Mouse (Mus musculus): ENCODE measurements at regions not wholly inside any gene's neighbourhood (a gene's known extent, or its start where the extent isn't known, plus 50 kb on each side); places are given as distances from the start of the nearest gene placed in this dataset.

DNA sequence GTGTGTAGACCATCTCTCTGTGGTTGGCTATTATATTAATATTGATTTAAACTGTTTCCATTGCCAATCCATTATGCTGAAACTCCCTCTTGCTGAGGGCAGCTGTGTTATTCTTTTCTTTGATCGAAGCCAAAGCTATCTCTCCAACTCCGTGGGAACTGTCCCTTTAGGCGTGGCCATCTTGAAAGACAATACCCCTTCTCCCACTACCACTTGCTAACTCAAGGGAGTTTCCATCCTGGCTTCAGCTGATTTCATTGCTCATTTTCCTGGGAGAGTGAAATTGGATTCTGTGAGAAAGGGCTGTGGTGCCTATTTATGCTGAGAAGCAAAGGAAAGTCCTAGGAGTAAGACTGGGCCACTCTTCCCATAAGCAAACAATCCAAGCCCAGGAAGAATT lies 760.6 kb upstream of the Map3k7 start:
- WGBS (ENCODE audit: insufficient replicate concordance): 51% methylated on average over 3 of the region's 3 CpGs
- DNase-seq: no peak

DNA sequence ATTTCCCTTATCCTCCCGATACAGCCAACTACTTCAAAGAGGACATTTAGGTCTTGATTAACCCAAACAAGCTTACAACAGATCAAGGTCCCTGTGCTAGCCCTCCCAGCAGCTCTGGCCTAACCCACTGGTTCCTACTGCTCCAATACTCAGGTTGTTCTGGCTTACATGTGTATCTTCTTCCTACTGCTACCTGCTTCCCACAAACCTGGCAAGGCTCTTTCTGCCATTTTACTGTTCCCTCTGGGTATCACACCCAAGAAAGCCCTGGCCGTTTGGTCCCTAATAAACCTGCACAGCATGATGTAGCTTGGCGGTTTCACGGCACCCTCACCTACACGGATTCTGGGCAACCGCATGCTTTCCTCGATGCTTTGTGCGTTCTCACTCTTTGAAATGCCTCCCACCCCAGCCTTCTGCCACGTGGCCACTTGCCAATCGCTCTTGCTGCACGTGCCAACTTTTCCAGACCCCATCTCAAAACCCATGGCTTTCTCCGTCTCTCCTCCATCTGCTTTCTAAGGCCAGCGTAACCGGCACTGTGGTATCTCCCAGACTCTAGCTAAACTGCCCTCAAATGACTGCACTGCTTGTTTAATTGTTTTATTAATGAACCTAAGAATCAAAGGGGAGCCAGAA lies 758.4 kb upstream of the Map3k7 start:
- no peak overlapping the region for H3K9ac ChIP-seq (replicated peaks)
- ATAC-seq (no peak), DNase-seq (no peak)
- 78% methylated on average over 14 of the region's 14 CpGs for WGBS (ENCODE audit: insufficient replicate concordance)
- H3K9me3 ChIP-seq (ENCODE audit: low read length): no peaks in the 10 kb centered on the region
- no peak overlapping the region for H3K4me2 ChIP-seq (ENCODE audit: low read depth, low read length)
- H3K36me3 ChIP-seq (replicated peaks; ENCODE audit: insufficient read depth, low read length): no peaks in the 10 kb centered on the region
- no peak overlapping the region for H3K27ac ChIP-seq (ENCODE audit: low read depth)
- H3K27me3 ChIP-seq (ENCODE audit: insufficient read depth, low read length): no peaks in the 10 kb centered on the region
- TF ChIP-seq CTCF (IDR thresholded peaks at IDR 0.05; ENCODE audit: low read depth) (no peak), EP300 (IDR thresholded peaks at IDR 0.05; ENCODE audit: low read depth) (no peak)
- no peak overlapping the region for H3K4me3 ChIP-seq (ENCODE audit: low read depth, low read length)
- no peaks in the 10 kb centered on the region for H3K4me1 ChIP-seq (ENCODE audit: insufficient read depth)

More for the DNA sequence above, 760.6 kb upstream of the Map3k7 start:
- Histone ChIP-seq H3K9me3 (ENCODE audit: low read length) (no peaks in the 10 kb centered on the region), H3K9ac (replicated peaks) (no peak overlapping the region), H3K4me1 (ENCODE audit: insufficient read depth) (no peaks in the 10 kb centered on the region), H3K27ac (ENCODE audit: low read depth) (no peak overlapping the region), H3K27me3 (ENCODE audit: insufficient read depth, low read length) (no peaks in the 10 kb centered on the region), H3K36me3 (replicated peaks; ENCODE audit: insufficient read depth, low read length) (no peaks in the 10 kb centered on the region), H3K4me2 (ENCODE audit: low read depth, low read length) (no peak overlapping the region), H3K4me3 (ENCODE audit: low read depth, low read length) (no peak overlapping the region)
- no peak for ATAC-seq
- TF ChIP-seq EP300 (IDR thresholded peaks at IDR 0.05; ENCODE audit: low read depth) (no peak), CTCF (IDR thresholded peaks at IDR 0.05; ENCODE audit: low read depth) (no peak)

DNA sequence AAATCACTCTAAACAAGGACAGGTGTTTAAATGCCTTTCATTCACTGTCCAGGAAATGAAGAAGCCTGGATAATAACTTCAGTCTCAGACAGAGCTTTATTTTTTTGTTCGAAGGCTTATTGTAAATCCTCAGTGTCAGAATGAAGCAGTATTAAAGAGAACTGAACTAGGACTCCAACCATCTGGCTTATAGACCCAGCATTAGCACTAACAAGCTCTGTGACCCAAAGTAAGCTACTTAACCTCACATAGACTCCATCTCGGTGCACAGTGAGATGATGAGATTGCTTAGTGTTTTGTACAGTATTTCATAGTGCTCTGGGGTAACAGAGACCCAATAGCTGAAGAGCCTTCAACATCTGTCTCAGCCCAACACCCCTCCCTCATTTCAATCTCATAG lies 738.2 kb upstream of the Map3k7 start:
- H3K27me3 ChIP-seq (ENCODE audit: insufficient read depth, low read length): no peaks in the 10 kb centered on the region
- no peak overlapping the region for H3K4me3 ChIP-seq (ENCODE audit: low read depth, low read length)
- H3K9ac ChIP-seq (replicated peaks): no peak overlapping the region
- no peak overlapping the region for H3K4me2 ChIP-seq (ENCODE audit: low read depth, low read length)
- no peak for ATAC-seq
- no peak overlapping the region for H3K27ac ChIP-seq (ENCODE audit: low read depth)
- H3K4me1 ChIP-seq (ENCODE audit: insufficient read depth): no peaks in the 10 kb centered on the region
- no peak for DNase-seq
- H3K9me3 ChIP-seq (ENCODE audit: low read length): no peaks in the 10 kb centered on the region
- no peaks in the 10 kb centered on the region for H3K36me3 ChIP-seq (replicated peaks; ENCODE audit: insufficient read depth, low read length)
- WGBS (ENCODE audit: insufficient replicate concordance): 72% methylated on average over 2 of the region's 2 CpGs
- no peak for TF ChIP-seq CTCF (IDR thresholded peaks at IDR 0.05; ENCODE audit: low read depth)
- no peak for TF ChIP-seq EP300 (IDR thresholded peaks at IDR 0.05; ENCODE audit: low read depth)

DNA sequence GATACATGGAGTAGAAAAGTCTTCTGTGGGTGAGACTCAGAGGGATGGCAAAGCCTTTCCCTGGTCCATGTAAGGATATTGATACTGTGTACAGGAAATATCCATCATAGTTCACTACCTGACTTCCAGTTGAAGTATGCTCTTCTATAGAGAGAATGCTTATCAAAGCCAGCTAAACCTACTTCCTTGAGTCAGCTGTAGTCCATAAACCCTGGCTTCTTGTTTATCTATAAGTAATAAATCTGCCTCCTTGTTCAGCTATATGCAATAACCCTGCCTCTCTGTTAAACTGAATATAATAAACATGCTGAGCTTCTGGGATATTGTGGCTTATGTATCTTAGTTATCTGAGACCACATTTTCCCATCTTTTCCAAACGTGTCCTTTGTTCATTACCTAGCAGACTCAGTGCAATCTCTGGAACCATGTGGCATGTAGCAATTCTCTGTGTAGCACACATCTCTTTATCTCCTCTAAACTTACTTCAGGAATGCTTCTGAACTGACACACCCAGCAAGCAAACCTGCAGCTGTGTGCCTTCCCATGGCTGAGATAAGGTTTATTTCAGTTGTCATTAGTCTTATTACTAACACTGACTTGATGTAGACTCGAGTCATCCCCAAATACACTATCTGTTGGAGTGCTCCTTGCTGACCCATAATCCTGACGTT lies 694.9 kb upstream of the Map3k7 start:
- H3K27ac ChIP-seq (ENCODE audit: low read depth): no peak overlapping the region
- H3K4me2 ChIP-seq (ENCODE audit: low read depth, low read length): no peak overlapping the region
- DNase-seq (no peak), ATAC-seq (no peak)
- no peaks in the 10 kb centered on the region for H3K4me1 ChIP-seq (ENCODE audit: insufficient read depth)
- H3K9ac ChIP-seq (replicated peaks): no peak overlapping the region
- H3K36me3 ChIP-seq (replicated peaks; ENCODE audit: insufficient read depth, low read length): no peaks in the 10 kb centered on the region
- 52% methylated on average over 3 of the region's 3 CpGs for WGBS (ENCODE audit: insufficient replicate concordance)
- H3K4me3 ChIP-seq (ENCODE audit: low read depth, low read length): no peak overlapping the region
- H3K27me3 ChIP-seq (ENCODE audit: insufficient read depth, low read length): no peaks in the 10 kb centered on the region
- TF ChIP-seq EP300 (IDR thresholded peaks at IDR 0.05; ENCODE audit: low read depth) (no peak), CTCF (IDR thresholded peaks at IDR 0.05; ENCODE audit: low read depth) (no peak)
- H3K9me3 ChIP-seq (ENCODE audit: low read length): no peaks in the 10 kb centered on the region

DNA sequence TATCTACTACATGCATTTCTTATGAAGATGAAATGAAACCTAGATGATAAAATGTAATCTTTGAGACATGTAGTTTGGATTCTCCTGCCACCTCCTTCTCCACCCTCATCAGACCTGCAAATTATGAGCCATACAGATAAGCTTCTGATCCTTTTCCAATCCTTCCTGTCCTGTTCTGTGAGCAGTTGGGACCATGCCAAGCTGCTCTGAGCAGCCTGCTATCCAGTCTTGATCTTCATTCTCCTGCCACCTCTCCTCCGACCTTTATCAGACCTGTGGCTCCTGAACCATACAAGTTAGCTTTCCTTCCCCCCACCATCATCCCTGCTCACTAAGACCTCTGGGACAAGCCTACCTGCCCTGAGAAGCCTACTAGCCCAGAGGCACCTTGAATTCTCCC lies 689.8 kb upstream of the Map3k7 start:
- Histone ChIP-seq H3K9ac (replicated peaks) (no peak overlapping the region), H3K36me3 (replicated peaks; ENCODE audit: insufficient read depth, low read length) (no peaks in the 10 kb centered on the region), H3K4me1 (ENCODE audit: insufficient read depth) (no peaks in the 10 kb centered on the region), H3K27me3 (ENCODE audit: insufficient read depth, low read length) (no peaks in the 10 kb centered on the region), H3K4me2 (ENCODE audit: low read depth, low read length) (no peak overlapping the region), H3K27ac (ENCODE audit: low read depth) (no peak overlapping the region), H3K4me3 (ENCODE audit: low read depth, low read length) (no peak overlapping the region), H3K9me3 (ENCODE audit: low read length) (no peaks in the 10 kb centered on the region)
- whole genome bisulfite sequencing (ENCODE audit: insufficient replicate concordance): 67% methylated on average over 1 of the region's 1 CpGs
- DNase-seq: no peak
- no peak for ATAC-seq
- TF ChIP-seq CTCF (IDR thresholded peaks at IDR 0.05; ENCODE audit: low read depth): no peak
- no peak for TF ChIP-seq EP300 (IDR thresholded peaks at IDR 0.05; ENCODE audit: low read depth)

DNA sequence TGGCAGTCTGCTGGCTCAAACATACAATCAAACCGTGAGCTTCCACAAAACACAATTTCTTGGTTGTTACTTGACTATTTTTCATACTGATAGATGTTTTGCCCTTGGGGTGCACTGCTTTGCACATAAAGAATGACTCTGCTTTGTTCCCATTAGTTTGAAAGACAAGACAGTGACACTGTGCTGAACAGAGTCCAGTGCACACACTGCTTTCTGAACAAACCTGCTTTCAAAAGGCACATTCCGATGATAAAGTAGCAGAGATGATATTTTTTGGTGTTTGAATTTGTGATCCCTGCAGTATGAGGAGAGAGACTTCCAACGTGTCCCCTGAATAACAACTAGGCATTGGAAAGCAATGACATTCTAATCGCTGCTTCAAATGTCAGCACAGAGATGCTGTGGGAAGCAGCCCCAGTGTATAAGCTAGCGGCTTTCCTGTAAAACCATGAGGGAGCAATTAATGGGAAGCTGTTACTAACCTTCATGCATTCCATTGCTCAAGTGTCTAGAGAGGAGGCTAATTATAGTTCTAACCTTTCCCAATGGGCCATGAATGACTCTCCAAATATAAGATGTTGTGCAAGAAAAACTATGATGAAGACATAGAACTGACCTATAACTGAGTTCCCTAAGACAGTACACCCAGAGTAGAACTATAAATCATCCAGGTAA lies 673.5 kb upstream of the Map3k7 start:
- WGBS (ENCODE audit: insufficient replicate concordance): 70% methylated on average over 5 of the region's 5 CpGs
- ATAC-seq (no peak), DNase-seq (no peak)
- no peaks in the 10 kb centered on the region for H3K27me3 ChIP-seq (ENCODE audit: insufficient read depth, low read length)
- H3K9ac ChIP-seq (replicated peaks): no peak overlapping the region
- no peaks in the 10 kb centered on the region for H3K4me1 ChIP-seq (ENCODE audit: insufficient read depth)
- no peaks in the 10 kb centered on the region for H3K9me3 ChIP-seq (ENCODE audit: low read length)
- H3K4me2 ChIP-seq (ENCODE audit: low read depth, low read length): no peak overlapping the region
- TF ChIP-seq EP300 (IDR thresholded peaks at IDR 0.05; ENCODE audit: low read depth): no peak
- TF ChIP-seq CTCF (IDR thresholded peaks at IDR 0.05; ENCODE audit: low read depth): no peak
- no peak overlapping the region for H3K27ac ChIP-seq (ENCODE audit: low read depth)
- no peaks in the 10 kb centered on the region for H3K36me3 ChIP-seq (replicated peaks; ENCODE audit: insufficient read depth, low read length)
- no peak overlapping the region for H3K4me3 ChIP-seq (ENCODE audit: low read depth, low read length)

Data from liver, postnatal 0 days (tissue).